Mouse (Mus musculus): ENCODE data around the gene Crtam. TPM values are rescaled to one million over a fixed set of nuclear protein-coding genes. Genes with fewer than 3 reads are reported as not detected.

Gene Crtam
- total RNA-seq, 2 experiments from 2014 or later = 0.10 to 0.16 TPM

Other genes with a start within 250 kb of the Crtam start
- 1,000 to 10,000 TPM; 1,168 to 1,187 TPM for gene Hspa8, start 203.6 kb downstream of the Crtam start, total RNA-seq (2021)
- gene Bsx, start 130.5 kb downstream of the Crtam start, total RNA-seq (2021) = not detected
- not detected for gene Jhy, start 40.5 kb downstream of the Crtam start, total RNA-seq (2021)
- gene Ubash3b, start 157.1 kb upstream of the Crtam start, total RNA-seq (2021) = 1 to 10 TPM; 6.2 to 6.9 TPM

Data from heart, postnatal 4 days (tissue).